Mouse (Mus musculus) neural tube, embryonic 10.5 days (tissue): ENCODE measurements around the gene Fam213a.
A peak's percentile ranks its signal among the peaks of the same experiment; 100 is the strongest.

Experiments used
- DNase-seq: peaks from one replicate; pipeline ENCODE4 v3.0.0-alpha.2; 2017; ENCODE audit warnings: low spot score; ENCODE audit errors: extremely low spot score

Fam213a gene

DNA sequence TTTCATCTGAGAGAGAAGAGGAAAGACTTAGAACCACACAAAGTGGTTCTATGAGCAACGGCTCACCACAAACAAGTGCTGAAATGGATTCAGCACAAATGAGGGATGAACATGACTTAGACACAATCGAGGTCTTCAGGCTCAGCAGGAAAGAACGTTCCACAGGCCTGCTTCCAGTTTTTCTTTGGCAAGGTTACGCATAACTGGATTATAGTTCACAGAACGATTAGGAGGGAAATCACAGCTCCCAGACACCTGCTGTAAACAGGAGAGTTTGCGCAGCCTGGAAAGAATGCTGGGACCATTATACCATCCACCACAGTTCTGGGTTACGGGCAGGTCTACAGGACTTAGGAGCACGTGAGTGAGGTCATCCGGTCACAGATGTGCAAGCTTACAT lies 7.9 kb downstream of the Fam213a start:
- DNase-seq = no peak

DNA sequence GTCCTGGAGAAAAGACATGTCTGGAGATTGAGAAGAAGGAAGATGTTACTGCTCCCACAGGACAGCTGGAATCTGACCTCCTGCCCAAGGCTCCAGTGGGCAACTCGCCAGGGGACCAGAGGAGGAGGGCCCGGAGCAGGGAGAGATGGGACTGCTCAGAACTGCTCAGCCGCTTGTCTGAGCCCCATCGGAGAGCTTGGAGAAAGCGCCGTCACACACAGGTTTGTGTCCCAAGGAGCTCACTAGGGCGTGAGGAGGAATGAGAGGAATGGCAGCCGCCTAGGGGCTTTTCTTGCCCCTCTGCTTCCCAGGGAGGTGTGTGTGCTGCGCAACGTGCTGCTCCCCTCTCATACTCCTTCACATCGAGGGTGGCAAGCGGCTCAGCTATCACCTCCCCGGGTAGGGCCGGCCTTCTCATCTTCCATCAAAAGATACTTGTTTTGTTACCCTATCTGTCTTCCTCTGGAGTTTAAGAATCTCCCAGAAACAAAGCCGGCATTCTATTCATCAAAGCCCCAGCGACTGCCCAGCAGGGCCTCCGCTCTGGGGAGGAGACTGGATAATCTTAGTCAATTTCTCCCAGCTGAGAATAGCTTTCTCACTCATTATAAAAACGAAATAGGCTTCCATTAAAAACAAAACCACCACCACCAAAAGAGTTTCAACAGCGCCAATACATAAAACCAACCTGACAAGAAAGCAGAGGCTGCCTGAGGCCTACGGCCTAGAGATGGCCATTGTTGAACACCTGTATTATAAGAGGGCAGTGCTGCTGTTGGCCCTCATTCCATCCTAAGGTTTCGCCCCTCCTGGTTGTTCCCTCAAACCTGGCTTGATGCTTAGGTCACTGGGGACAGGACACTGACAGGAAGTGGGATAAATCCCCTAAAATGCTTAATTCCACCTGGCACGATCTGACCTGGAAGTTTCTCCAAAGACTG lies 9.1 kb downstream of the Fam213a start:
- DNase-seq = peak; percentile 39

DNA sequence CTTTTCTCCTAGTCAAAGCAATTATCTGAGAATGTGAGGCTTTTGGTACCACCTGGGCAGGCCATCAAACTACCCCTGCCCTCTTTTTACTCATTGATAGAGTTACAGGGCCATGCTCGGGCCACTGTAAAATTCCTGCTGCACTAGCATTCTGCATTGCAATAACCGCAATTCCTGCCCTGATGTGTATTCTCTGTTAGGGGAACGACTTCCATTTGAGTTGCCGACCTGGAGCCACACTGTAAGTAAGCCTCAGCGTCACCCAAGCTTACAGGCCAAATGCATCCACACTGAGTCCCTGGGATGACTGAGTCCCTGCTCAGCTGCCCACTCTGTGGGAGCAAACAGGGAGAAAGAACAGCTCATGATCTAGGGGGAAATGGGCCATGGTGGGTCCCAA lies 12.0 kb downstream of the Fam213a start:
- DNase-seq = no peak

DNA sequence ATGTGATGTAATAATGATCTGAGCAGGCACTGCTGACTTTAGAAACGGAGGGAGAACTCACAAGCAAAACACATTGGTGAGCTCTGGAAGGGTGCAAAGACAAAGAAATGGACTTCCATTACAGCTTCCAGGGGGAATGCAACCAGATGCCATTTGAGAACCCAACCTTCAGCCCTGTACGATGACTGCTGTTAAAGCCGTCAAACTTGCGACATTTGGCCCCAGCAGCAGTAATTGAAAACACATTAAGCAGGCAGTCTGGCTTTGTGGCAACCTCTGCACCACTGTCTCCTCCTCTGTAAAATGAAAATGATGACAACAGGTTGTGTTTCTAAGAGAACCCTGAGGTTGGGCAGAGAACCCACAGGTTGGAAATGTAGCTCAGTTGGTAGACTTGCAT lies 12.8 kb downstream of the Fam213a start:
- no peak for DNase-seq

- DNase-seq = no peak
Measured at GRCm38 (mm10) chr14:40999904-41000645, 13.5 kb downstream of the Fam213a start.

- no peak for DNase-seq
Measured at GRCm38 (mm10) chr14:40996171-40996570, 17.4 kb downstream of the Fam213a start.

- no peak for DNase-seq
Measured at GRCm38 (mm10) chr14:40992464-40992863, 21.1 kb downstream of the Fam213a start.

DNA sequence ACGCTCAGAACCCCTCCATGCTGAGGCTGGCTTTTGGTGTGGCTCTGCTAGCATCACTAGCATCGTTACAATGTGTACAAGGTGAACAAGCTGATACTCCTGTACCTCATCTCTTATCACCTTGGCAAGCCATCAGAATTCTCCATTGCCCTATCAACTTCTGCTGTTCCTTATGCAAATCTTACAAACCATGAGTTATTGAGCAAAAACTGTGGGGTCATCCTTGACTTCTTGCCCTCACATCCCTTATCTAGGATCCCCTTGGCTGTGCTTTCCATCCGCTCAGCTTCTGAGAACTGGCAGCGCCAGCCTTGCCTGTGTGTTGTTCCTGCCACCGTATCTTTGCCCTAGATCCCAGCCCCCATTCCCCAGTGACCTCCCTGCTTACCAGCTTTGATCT lies 24.8 kb downstream of the Fam213a start:
- no peak for DNase-seq

DNA sequence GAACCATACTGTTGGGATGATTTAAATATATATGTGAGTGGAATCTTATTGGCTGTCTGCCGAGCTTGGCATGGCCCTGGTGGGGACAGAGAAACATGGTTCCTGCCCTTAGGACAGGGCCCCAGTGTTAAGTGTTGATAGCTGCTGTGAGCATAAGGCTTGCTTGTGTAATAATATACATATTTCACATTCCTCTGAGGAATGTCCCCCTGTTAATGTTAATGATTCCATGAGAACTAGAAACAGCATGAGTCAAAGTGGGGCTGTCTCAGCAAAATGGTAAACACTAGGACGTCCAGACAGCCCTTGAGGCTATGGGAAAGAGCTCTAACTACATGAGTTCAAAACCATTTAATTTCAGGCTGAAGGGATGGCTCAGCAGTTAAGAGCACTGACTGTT lies 26.4 kb downstream of the Fam213a start:
- DNase-seq = no peak

- DNase-seq = no peak
Measured at GRCm38 (mm10) chr14:40985635-40986034, 28.0 kb downstream of the Fam213a start.

- no peak for DNase-seq
Measured at GRCm38 (mm10) chr14:40979723-40980122, 33.9 kb downstream of the Fam213a start.

GRCm38 (mm10) chr14:40979002-40979401 lies 34.6 kb downstream of the Fam213a start:
- no peak for DNase-seq

DNA sequence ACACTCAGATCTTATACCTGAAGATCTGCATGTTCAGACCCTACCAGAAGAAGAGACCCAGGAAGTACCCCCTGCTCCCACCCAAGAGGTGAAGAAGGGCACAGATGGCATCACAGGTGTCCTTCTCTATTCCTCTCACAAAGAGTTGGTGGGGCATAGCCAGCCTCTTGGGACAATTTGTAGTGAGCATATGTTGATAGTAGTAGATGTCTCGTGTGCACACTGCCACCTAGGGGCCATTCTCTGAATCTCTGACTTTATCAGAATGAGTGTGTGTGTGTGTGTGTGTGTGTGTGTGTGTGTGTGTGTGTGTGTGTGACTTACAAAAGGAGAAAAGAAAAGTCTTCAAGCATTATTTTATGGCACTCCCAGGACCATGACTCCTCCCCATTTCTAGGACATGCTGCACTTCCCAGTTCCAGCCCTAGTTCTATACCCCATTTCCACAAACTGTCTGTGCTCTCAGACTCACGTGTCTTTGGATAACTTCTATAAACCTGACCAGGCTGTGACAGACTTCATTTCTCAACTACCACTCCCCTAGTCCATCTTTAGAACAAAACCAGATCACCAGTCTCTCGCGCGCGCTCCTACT lies 38.4 kb downstream of the Fam213a start:
- DNase-seq = peak; percentile 67

DNA sequence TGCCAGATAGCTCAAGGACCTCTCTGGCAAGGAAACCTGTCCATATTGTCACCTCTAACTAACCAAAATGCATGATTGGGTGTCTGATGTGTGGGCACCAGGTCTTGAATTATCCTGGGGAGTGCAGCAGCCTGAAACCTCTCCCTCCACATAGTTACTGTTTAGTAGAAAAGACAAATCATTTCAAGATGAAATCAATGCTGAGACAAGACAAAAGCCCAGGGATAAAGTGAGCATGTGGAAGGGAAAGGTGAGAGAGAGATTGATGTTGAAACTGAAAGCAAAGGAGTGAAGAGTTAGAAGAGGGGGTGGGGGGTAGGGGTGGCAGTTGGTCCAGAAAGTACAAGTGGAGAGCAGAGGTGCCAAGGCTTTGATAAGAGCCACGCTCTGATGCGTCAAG lies 45.5 kb downstream of the Fam213a start:
- no peak for DNase-seq

- DNase-seq = no peak
Measured at GRCm38 (mm10) chr14:40967598-40967900, 46.0 kb downstream of the Fam213a start.

GRCm38 (mm10) chr14:40966862-40967597 lies 46.6 kb downstream of the Fam213a start:
- peak; percentile 98 for DNase-seq

GRCm38 (mm10) chr14:40966392-40966861 lies 47.2 kb downstream of the Fam213a start, which contains the start of gene Tspan14:
TSS of gene Tspan14 (minus strand) at chr14:40966807.
- no peak for DNase-seq

DNA sequence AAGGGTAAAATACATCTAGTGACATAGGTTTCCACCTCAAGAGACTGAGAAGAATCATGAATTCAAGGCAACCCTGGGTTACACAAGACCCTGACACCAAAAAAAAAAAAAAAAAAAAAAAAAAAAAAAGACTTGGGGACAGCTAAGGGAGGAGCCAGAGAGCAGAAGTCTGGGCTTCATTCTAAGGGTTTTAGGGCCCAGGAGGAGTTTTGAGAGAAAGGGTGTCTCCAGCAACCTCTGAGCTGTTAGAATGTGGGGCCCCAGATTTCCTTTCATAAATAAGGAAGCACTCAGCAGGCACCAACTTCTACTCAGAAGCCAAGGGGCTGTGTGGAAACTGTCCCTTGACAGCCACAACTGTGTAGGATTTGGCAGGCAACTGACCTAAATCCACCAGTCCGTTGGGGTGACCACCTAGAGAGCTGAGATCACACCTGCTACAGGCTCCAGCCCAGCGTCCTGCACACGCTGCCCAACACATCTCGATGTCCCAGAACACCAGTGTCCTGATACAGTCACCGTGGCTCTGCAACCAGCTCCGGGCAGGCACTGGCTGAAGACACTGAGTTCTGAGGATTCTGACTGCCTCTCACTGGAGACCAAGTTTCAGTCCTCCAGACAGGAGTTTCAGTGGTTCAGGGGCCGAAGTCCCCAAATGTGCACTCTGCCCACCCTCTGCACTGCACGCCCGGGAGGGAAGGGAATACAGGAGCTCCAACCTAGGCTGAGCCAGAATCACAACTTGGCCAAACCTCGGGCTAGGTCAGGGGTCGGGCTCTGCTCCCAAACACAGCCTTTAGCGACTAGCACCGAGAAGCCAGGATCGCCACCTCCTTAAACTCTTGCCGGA lies 47.9 kb downstream of the Fam213a start:
- peak; percentile 64 for DNase-seq

DNA sequence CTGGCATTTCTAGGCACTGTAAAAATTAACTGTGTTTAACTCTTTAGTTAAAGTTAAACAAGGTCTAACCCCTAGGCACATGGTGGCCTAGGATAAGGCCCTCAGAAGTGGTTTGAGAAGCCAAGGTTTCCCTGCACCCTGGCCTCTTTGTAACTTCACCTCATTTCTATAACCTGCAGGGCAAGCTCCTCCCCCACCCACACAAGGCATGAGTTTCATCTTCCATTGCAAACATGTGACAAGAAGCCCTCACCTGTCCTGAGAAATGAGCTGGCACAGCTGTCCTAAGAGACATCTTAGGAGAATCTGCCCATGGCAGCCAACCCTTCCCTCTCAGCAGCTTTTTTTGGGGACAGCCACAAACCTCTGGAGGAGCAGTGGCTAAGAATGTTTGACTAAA lies 48.7 kb downstream of the Fam213a start:
- no peak for DNase-seq

GRCm38 (mm10) chr14:40964214-40964610 lies 49.4 kb downstream of the Fam213a start:
- DNase-seq = no peak
